Mouse (Mus musculus): ENCODE measurements around the gene Med24.

DNA sequence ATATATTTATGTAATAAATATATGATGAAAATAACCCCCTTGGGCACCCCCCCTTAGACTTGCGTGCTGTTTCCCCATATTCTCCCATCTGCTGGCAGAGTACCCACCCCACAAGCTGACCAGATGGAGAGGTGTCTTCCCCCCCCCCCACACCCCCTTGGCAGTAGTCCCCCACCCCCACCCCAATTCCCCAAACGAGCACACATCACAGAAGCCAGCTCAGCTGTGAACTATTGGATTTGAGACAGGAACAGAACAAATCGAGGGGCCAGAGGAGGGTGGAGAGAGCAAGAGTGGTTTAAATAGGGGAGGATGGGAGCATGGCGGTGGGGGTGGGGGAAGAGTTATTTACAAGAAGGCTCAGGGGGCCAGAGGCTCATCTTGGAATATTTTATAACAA, 38.5 kb upstream of the Med24 start:
- TF ChIP-seq EP300 (IDR thresholded peaks at IDR 0.05; ENCODE audit: insufficient read depth, low read depth, low read length) (no peak), POLR2A (IDR thresholded peaks at IDR 0.05; ENCODE audit: insufficient read depth, low read depth, low read length) (no peak), CTCF (IDR thresholded peaks at IDR 0.05) (no peak)
